Mouse (Mus musculus): ENCODE measurements around the gene Ppp1r11.

- TF ChIP-seq CTCF (IDR thresholded peaks at IDR 0.05; ENCODE audit: low read depth) = no peak
- TF ChIP-seq EP300 (optimal IDR thresholded peaks at IDR 0.05) = no peak
Measured at GRCm38 (mm10) chr17:36927496-36928120, 23.9 kb downstream of the Ppp1r11 start.

Data from stomach, postnatal 0 days (tissue).